Mouse (Mus musculus) neural tube, embryonic 15.5 days (tissue): ENCODE results near the gene Il17rd. TPM values are rescaled to one million over a fixed set of nuclear protein-coding genes. Genes with fewer than 3 reads are reported as not detected.

Experiments used
- ATAC-seq: fragments of 200-750 bp; cut with Nextera tagmentation; 2 replicates; pipeline ENCODE4 v1.8.0; 2017; ENCODE audit warnings: mild to moderate bottlenecking, moderate TSS enrichment, moderate library complexity; ENCODE audit not compliant: low FRiP score
- H3K27ac ChIP-seq: fragments of 300-500 bp; sonication (generic); replicated peaks from 2 replicates; pipeline ENCODE4 v1.5.1; 2015; ENCODE audit warnings: mild to moderate bottlenecking, inconsistent platforms
- H3K27me3 ChIP-seq: fragments of 300-500 bp; sonication (generic); replicated peaks from 2 replicates; pipeline ENCODE4 v1.6.1; 2015; ENCODE audit warnings: inconsistent platforms
- H3K36me3 ChIP-seq: fragments of 300-500 bp; sonication (generic); 2 replicates; pipeline ENCODE4 v1.6.1; 2015; ENCODE audit warnings: inconsistent platforms
- H3K4me1 ChIP-seq: fragments of 300-500 bp; sonication (generic); 2 replicates; pipeline ENCODE4 v1.6.1; 2015; ENCODE audit warnings: inconsistent platforms
- H3K4me2 ChIP-seq: fragments of 300-500 bp; sonication (generic); 2 replicates; pipeline ENCODE4 v1.6.1; 2015; ENCODE audit warnings: inconsistent platforms, mild to moderate bottlenecking, moderate library complexity
- H3K4me3 ChIP-seq: fragments of 300-500 bp; sonication (generic); replicated peaks from 2 replicates; pipeline ENCODE4 v1.5.1; 2015; ENCODE audit warnings: mild to moderate bottlenecking, inconsistent platforms
- H3K9ac ChIP-seq: fragments of 300-500 bp; sonication (generic); replicated peaks from 2 replicates; pipeline ENCODE4 v1.6.1; 2015; ENCODE audit warnings: mild to moderate bottlenecking, inconsistent platforms
- H3K9me3 ChIP-seq: fragments of 300-500 bp; sonication (generic); replicated peaks from 2 replicates; pipeline ENCODE4 v1.6.1; 2016; ENCODE audit warnings: inconsistent platforms
- WGBS: fragments of 180-500 bp; shearing (Covaris S2); methylation state at CpG from one replicate; pipeline ENCODE4 v1.1.7; 2015; ENCODE audit warnings: mixed read lengths; 5-methylcytosine and 5-hydroxymethylcytosine counted together
- polyA plus RNA-seq: library from polyadenylated mRNA; unstranded; fragments of >200 nt; fragmentation: Nextera tagmentation; extraction: Ambion mirVana; gene quantifications from 2 replicates; pipeline ENCODE4 v1.2.1, GENCODE M21; 2015

The Il17rd gene
- 1.8 and 2.0 TPM in 2 replicates for polyA plus RNA-seq

DNA sequence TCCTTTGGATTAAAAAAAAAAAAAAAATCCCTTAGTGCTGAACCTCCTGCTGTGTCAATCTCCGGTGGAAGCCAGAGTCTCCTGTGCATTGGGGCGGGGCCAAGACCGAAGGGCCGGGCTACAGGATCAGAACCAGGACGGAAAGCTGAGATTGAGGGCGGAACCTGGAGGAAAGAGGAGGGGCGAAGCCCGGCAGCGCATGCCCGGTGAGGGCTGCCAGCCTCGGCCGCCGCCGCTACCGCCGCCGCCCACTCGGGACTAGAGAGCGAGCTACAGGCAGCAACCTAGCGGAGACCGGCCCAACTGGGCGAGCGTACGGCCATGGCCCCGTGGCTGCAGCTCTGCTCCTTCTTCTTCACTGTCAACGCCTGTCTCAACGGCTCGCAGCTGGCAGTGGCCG, at the start of gene Il17rd:
Il17rd (plus strand) TSS at position 159 of the 400 bp plus-strand sequence.
- Histone ChIP-seq H3K27me3 (peaks cover 14% of the 10 kb centered on the region), H3K9me3 (no peaks in the 10 kb centered on the region), H3K27ac (peak within 1 kb of the TSS; percentile 76), H3K4me3 (peak within 1 kb of the TSS; percentile 98), H3K36me3 (no peaks in the 10 kb centered on the region), H3K9ac (peak within 1 kb of the TSS; percentile 75), H3K4me1 (peaks cover 19% of the 10 kb centered on the region), H3K4me2 (peak within 1 kb of the TSS; percentile 99)
- WGBS, result under 1% methylated on average over 28 of the region's 29 CpGs
- peak; percentile 95 for ATAC-seq

- Histone ChIP-seq H3K4me1 (peaks cover 9% of the 10 kb centered on the region), H3K9me3 (no peaks in the 10 kb centered on the region), H3K36me3 (no peaks in the 10 kb centered on the region), H3K4me2 (no peak overlapping the region), H3K4me3 (no peak overlapping the region), H3K27ac (no peak overlapping the region), H3K9ac (no peak overlapping the region), H3K27me3 (no peaks in the 10 kb centered on the region)
- no peak for ATAC-seq
- 43% methylated on average over 18 of the region's 18 CpGs for WGBS
Observed at GRCm38 (mm10) chr14:26991622-26992021, 47.1 kb upstream of the Il17rd start.

DNA sequence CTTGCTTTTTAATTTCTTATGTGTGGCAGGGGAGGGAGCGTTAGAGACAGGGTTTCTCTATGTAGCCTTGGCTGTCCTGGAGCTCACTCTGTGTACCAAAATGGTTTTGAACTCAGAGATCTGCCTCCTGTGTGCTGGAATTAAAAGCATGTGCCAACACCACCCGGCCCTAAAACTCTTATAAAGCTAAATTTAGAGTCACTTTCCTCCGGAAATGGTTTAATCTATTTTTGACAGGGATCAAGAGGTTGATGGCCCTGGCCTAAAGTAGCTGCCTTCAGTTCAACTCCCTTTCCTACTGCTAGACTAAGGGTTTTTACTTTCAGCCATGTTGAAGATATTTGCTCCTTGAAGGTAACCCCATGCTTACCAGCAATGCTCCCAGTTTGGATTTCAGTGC, 45.3 kb upstream of the Il17rd start:
- 84% methylated on average over 3 of the region's 3 CpGs for WGBS
- no peaks in the 10 kb centered on the region for H3K36me3 ChIP-seq
- H3K4me2 ChIP-seq, result no peak overlapping the region
- no peak overlapping the region for H3K9ac ChIP-seq
- H3K27me3 ChIP-seq, result no peaks in the 10 kb centered on the region
- H3K27ac ChIP-seq, result no peak overlapping the region
- H3K9me3 ChIP-seq, result no peaks in the 10 kb centered on the region
- peaks cover 9% of the 10 kb centered on the region for H3K4me1 ChIP-seq
- no peak overlapping the region for H3K4me3 ChIP-seq
- no peak for ATAC-seq

DNA sequence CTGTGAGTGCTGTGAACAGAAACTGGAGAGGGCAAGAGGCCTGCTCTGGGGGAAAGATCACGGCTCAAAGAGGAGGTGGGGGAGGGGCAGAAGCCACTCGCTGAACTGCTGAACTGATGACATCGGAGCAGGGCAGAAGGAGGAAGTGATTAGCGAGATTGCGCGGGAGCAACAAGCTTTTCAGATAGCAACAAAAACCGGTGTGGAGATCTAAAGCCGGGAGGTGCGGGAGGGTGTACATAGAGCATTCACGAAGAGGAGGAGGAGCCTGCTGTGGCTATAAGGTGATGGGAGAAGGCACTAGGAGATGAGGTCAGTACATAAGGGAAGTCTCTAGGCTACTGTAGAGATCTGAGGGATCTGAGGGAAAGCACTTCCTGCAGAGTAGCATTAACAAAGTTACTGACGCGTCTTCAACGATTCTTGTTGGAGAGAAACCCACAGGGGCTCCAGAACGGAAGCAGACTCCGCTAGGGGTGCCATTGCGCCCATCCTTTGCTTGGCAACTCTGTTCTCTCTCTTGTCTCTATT, 44.5 kb upstream of the Il17rd start, which contains the start of gene Hesx1:
Hesx1 (plus strand) TSS at position 206 of the 531 bp plus-strand sequence.
- Histone ChIP-seq H3K9ac (peak within 1 kb of the TSS; percentile 32; the same call in 1 of the 2 replicates), H3K36me3 (no peaks in the 10 kb centered on the region), H3K9me3 (no peaks in the 10 kb centered on the region), H3K27me3 (no peaks in the 10 kb centered on the region), H3K4me2 (peak within 1 kb of the TSS; percentile 60), H3K4me3 (peak within 1 kb of the TSS; percentile 34), H3K27ac (no peak within 1 kb of the TSS), H3K4me1 (peaks cover 9% of the 10 kb centered on the region)
- WGBS, result 9% methylated on average over 16 of the region's 16 CpGs
- no peak for ATAC-seq

DNA sequence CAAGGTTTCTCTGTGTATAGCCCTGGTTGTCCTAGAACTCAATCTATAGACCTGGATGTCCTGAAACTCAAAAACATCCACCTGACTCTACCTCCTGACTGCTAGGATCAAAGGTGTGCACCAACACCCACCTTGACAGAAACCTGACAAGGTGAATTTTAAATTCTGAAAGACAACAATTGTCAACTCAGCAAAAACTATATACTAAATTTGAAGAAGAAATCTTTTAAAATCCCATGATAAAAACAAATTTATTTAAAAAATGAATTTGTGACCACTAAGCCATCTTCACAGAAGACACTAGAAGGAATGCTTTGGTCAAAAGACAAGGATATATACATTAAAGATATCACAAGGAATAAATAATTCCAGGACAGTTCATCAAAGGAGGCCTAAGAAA, 42.5 kb upstream of the Il17rd start:
- Histone ChIP-seq H3K27me3 (peaks cover 1% of the 10 kb centered on the region; the same call in 1 of the 2 replicates), H3K27ac (no peak overlapping the region), H3K4me3 (no peak overlapping the region), H3K9me3 (no peaks in the 10 kb centered on the region), H3K9ac (no peak overlapping the region), H3K4me1 (peaks cover 13% of the 10 kb centered on the region), H3K4me2 (no peak overlapping the region), H3K36me3 (no peaks in the 10 kb centered on the region)
- ATAC-seq, result no peak

GRCm38 (mm10) chr14:27000386-27000785, 38.4 kb upstream of the Il17rd start:
- H3K27ac ChIP-seq, result no peak overlapping the region
- H3K36me3 ChIP-seq, result no peaks in the 10 kb centered on the region
- H3K9me3 ChIP-seq, result no peaks in the 10 kb centered on the region
- no peak for ATAC-seq
- peak overlapping the region; percentile 11 for H3K4me2 ChIP-seq
- H3K27me3 ChIP-seq, result peaks cover 2% of the 10 kb centered on the region; the same call in 1 of the 2 replicates
- WGBS, result 2% methylated on average over 11 of the region's 11 CpGs
- no peak overlapping the region for H3K9ac ChIP-seq
- peaks cover 5% of the 10 kb centered on the region for H3K4me1 ChIP-seq
- no peak overlapping the region for H3K4me3 ChIP-seq

- Histone ChIP-seq H3K4me3 (no peak overlapping the region), H3K27ac (no peak overlapping the region), H3K9me3 (no peaks in the 10 kb centered on the region), H3K36me3 (no peaks in the 10 kb centered on the region), H3K4me2 (no peak overlapping the region), H3K9ac (no peak overlapping the region), H3K4me1 (peaks cover 5% of the 10 kb centered on the region), H3K27me3 (peaks cover 2% of the 10 kb centered on the region; the same call in 1 of the 2 replicates)
- no peak for ATAC-seq
- WGBS, result 78% methylated on average over 7 of the region's 7 CpGs
Observed at GRCm38 (mm10) chr14:27004906-27005305, 33.8 kb upstream of the Il17rd start.

DNA sequence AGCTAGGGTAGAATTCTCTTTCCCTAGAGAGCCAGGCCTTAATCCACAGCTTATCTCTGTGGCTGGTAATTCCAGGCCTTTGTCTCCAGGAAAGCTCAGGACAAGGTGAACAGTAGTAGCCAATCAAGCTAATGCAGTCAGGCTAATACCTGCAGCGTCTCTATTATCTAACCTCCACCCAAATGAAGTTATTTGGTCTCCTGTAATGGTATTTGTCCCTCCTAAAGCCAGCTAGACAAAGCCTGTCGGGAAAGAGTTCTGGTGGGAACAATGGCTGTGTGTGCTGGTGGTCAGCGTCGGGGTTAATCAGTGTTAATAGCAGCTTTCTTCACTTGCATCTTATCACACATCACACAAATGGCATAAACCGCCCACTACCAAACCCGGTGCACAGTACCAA, 32.8 kb upstream of the Il17rd start:
- Histone ChIP-seq H3K4me3 (no peak overlapping the region), H3K9ac (no peak overlapping the region), H3K4me1 (no peaks in the 10 kb centered on the region), H3K27ac (no peak overlapping the region), H3K4me2 (no peak overlapping the region), H3K36me3 (no peaks in the 10 kb centered on the region), H3K27me3 (0 out of 2 replicates have a peak, but pooled peaks cover 2% of the 10 kb centered on the region), H3K9me3 (no peaks in the 10 kb centered on the region)
- 35% methylated on average over 6 of the region's 6 CpGs for WGBS
- ATAC-seq, result no peak

- Histone ChIP-seq H3K4me3 (no peak overlapping the region), H3K4me1 (no peaks in the 10 kb centered on the region), H3K27me3 (no peaks in the 10 kb centered on the region), H3K36me3 (no peaks in the 10 kb centered on the region), H3K9ac (no peak overlapping the region), H3K4me2 (no peak overlapping the region), H3K9me3 (no peaks in the 10 kb centered on the region), H3K27ac (no peak overlapping the region)
- 86% methylated on average over 5 of the region's 5 CpGs for WGBS
- ATAC-seq, result no peak
Observed at GRCm38 (mm10) chr14:27011561-27011960, 27.2 kb upstream of the Il17rd start.

GRCm38 (mm10) chr14:27013658-27014057, 25.1 kb upstream of the Il17rd start:
- Histone ChIP-seq H3K9ac (no peak overlapping the region), H3K36me3 (no peaks in the 10 kb centered on the region), H3K27ac (no peak overlapping the region), H3K4me2 (no peak overlapping the region), H3K27me3 (no peaks in the 10 kb centered on the region), H3K9me3 (no peaks in the 10 kb centered on the region), H3K4me1 (no peaks in the 10 kb centered on the region), H3K4me3 (no peak overlapping the region)
- no peak for ATAC-seq
- WGBS, result 86% methylated on average over 4 of the region's 4 CpGs

DNA sequence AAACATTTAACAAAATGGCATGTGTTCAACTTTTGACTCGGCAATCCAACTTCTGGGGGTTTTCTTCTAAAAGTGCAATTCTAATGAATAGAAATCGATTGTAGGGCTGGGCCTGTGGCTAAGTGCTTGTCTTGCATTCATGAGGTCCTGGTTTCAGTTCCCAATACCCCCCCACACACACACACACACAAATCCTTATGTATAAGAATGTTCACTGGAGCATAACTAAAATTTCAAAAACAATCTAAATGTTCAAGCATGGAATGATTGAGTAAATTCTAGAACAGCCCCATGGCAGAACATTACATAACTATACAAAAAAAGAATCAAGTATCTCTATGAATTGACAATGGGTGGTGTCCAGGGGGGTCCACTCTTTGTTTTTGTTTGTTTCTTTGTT, 20.8 kb upstream of the Il17rd start:
- Histone ChIP-seq H3K27me3 (no peaks in the 10 kb centered on the region), H3K36me3 (no peaks in the 10 kb centered on the region), H3K4me2 (no peak overlapping the region), H3K4me1 (no peaks in the 10 kb centered on the region), H3K9me3 (no peaks in the 10 kb centered on the region), H3K27ac (no peak overlapping the region), H3K9ac (no peak overlapping the region), H3K4me3 (no peak overlapping the region)
- ATAC-seq, result no peak
- WGBS, result 90% methylated on average over 2 of the region's 2 CpGs

DNA sequence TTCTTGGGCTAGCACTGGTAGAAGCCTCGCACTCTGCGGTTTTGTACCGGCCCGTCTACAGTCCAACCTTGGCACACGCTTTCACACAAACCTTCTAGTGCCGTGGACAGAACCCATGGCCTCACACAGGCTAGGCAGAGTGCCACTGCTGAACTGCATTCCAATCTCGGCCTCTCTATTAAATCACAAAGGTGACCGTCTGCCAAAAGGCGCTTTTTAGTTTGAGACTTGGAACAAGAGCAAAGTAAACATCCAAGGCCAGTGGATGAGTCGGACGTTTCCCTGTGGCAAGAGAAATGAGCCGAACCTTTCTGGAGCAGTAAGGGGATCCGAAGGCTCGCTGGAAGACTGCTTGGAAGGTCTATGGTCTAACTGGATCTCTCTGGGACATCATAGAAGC, 18.9 kb upstream of the Il17rd start:
- no peak overlapping the region for H3K4me2 ChIP-seq
- no peak overlapping the region for H3K27ac ChIP-seq
- no peaks in the 10 kb centered on the region for H3K9me3 ChIP-seq
- no peak overlapping the region for H3K4me3 ChIP-seq
- no peaks in the 10 kb centered on the region for H3K27me3 ChIP-seq
- H3K9ac ChIP-seq, result no peak overlapping the region
- 82% methylated on average over 14 of the region's 14 CpGs for WGBS
- H3K36me3 ChIP-seq, result no peaks in the 10 kb centered on the region
- no peaks in the 10 kb centered on the region for H3K4me1 ChIP-seq
- no peak for ATAC-seq
